Mouse (Mus musculus): ENCODE data around the gene R3hdm4.
"Not testable (repeated sequence)": the region's sequence is repeated elsewhere in the genome, so short reads cannot be mapped to it uniquely, and the experiment has no call there.

Gene R3hdm4

DNA sequence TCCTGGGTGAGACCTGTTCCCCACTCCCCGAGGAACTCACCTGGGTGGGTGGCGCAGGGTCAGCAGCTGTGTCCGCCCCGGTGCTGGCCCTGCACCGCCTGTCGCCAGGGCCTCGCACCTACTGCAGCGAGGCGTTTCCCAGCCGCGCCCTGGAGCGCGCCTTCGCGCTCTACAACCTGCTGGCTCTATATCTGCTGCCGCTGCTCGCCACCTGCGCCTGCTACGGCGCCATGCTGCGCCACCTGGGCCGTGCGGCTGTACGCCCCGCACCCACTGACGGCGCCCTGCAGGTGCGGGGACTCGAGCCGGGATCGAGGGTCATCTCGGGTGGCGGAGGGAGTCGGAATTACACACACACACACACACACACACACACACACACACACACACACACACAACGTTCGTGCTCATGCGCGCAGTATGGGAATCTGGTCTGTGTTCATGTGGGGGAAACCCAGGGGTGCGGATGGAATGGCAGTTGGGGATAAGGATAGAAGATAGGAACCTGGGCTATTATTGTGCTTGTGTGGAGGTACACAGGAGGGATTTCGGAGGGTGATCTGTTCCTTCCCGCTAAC, at the start of gene R3hdm4:
Gene R3hdm4, minus strand, starts transcription at position 251 of the 578 bp plus-strand sequence.
- no peak for DNase-seq (ENCODE audit: low read depth)

DNA sequence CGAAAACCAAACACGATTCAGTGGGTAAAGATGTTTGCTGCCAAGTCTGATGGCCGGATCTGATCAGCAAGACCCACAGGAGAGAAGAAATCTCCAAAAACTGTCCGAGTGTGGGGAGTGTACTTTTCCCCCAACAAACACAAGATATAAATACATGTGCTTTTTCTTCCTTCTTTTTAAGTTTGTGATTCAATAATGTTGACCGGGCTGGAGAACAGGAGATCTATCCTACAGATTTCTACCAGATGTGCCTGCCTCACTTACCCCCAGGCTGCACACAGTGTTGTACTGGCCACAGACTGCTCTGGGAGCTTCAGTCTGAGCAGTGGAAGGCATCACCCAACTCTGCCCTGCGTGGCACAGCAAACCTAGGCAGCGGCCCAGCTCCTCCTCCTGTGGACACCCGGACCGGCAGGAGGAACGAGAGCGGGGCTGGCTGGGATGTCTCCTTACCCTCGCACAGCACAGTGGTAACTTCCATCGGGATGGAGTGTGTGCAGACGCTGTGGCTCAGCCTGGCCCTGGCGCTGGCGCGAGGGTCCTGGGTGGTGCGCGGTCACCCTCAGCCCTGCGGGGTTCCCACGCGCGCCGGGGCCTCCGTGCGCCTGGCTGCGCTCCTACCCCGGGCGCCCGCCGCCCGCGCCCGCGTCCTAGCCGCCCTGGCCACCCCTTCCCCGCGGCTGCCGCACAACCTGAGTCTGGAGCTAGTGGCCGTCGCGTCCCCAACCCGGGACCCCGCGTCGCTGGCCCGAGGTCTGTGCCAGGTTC, 49.6 kb upstream of the R3hdm4 start, which contains the start of gene Grin3b:
Gene Grin3b, plus strand, starts transcription at position 301 of the 768 bp plus-strand sequence.
- DNase-seq (ENCODE audit: low read depth): no peak

DNA sequence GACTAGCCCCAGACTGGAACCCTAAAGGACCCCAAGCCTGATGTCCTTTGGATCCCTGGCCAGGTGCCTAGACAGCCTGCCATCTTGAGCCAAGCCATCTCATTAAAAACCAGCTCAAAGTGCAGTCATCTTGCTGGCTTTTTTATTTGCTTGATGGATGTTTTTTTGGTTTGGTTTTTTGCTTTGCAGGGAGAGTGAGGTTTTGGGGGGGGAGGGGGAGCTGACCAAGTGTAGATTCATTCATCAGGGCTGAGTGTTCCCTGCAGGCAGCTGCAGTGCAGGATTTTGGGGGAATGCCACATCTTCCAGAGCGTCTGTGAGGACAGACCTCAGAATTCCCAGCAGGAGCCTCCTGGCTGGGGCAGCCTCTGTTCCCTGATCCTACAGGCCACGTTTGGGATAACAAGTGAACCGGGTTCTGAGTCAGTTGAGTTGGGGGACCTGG, 48.1 kb upstream of the R3hdm4 start:
- DNase-seq (ENCODE audit: low read depth): no peak

DNA sequence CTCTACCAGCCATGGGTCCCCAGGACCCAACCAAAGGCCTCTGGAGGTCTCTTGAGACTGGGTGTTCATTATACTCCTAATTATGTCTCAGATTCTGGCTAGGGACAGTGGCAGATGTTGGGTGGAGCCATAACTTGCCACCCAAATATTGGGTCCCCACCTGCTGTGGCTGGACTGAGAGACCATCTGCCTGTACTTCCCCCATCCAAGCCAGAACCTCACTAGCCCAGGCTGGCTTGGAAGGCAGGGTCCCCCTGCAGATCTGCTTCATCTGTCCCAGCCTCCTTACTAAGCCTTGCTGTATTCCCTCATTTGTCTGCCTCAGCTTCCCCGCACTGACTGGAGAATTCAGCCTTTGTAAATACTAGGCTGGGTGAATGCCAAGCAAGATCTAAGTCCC, 47.2 kb upstream of the R3hdm4 start:
- DNase-seq (ENCODE audit: low read depth): no peak

DNA sequence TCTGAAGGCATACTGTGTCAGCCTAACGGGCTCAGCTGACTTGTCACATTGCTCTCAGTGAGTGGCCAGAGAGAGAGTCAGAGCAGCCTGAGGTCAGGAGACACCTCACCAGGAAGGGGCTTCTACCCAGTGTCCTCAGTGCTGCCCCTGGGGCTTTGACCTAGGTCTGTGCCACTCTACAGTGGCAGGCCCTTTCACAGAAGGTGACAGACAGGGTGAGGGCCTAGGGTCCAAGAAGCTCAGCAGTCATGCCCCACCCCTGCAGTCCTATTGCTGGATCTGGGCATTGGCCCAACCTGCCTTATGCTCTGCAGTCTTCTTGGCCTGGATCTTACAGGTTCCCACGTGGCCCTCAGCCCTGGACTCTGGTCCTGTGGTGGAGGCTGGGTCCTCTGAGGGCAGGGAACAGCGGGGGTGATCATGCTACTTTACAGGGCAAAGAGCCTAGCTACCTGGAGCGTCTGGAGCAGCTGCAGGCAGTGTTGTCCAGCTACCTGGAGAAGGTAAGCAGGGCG, 45.9 kb upstream of the R3hdm4 start:
- no peak for DNase-seq (ENCODE audit: low read depth)

DNA sequence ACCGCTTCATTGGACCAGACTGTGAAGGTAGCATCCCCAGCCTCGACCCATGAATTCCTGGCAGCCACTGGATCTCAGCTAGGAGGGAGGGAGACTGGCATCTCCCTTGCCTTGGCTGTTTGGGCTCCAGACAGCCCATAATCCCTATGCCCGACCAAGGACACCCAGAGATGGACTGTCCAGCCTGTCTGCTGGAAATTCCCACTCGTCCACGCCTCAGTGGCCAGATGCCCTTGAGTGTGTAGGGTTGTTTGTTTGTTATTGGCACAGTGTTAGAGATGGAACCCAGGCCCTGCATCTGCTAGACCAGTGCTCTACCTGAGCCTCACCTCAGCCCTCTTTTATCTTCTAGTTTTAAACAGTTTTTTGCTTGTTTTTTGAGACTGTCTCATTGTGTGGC, 44.3 kb upstream of the R3hdm4 start:
- DNase-seq (ENCODE audit: low read depth): no peak

DNA sequence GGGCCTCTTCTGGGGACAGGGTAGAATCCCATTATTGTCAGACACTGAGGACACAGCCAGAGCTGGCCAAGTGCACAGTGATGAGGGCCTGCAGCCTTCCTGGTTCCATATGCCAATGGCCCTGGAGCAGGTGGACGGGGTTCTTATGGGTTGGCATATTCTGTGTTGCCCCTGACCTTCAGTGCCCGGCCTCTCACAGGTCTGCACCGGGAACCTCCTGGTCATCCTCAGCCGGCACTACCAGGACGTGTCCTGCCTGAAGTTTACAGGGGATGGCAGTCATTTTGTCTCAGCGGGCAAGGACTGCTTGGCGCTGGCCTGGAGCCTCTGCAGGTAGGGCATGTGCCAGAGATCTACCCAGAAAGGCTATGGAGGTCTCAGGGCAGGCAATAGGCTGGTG, 43.7 kb upstream of the R3hdm4 start:
- DNase-seq (ENCODE audit: low read depth): no peak

- no peak for DNase-seq (ENCODE audit: low read depth)
Measured at GRCm38 (mm10) chr10:79960671-79961294, 39.8 kb upstream of the R3hdm4 start.

DNA sequence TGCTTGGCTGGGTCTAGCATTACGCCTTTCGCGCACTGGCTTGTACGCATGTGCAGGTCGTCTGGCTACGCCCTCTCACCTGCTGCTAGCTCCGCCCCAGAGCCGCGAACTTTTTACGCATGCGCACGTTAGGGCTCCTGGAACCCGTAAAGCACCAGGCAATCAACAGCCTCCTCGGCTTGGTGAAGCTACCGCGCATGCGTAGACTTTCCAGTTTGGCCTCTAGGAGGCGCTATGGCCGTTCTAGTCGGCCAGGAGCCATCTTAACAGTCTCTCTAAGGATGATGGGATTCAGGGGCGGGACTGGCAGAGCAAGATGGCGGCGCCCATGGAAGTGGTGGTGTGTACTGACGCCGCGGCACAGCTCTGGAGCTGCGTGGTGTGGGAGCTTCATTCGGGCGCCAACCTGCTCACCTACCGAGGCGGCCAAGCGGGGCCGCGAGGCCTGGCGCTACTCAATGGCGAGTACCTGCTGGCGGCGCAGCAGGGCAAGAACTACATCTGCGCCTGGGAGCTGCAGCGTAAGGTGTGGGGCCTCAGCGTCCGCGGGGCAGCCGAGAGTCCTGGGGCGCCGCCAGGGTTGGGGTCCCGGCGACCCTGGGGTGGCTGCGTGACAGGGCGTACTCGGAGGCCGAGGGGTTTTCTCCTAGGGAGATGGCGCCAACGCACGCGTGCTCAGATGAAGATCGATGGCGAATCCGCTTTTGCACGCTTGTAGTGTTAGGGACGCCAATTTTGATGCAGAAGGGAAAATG, 39.0 kb upstream of the R3hdm4 start, which contains the start of gene Wdr18:
Gene Wdr18, plus strand, starts transcription at position 306 of the 755 bp plus-strand sequence.
- DNase-seq (ENCODE audit: low read depth): peak; percentile 100

GRCm38 (mm10) chr10:79959412-79959811, 38.4 kb upstream of the R3hdm4 start:
- DNase-seq (ENCODE audit: low read depth): not testable (repeated sequence)

DNA sequence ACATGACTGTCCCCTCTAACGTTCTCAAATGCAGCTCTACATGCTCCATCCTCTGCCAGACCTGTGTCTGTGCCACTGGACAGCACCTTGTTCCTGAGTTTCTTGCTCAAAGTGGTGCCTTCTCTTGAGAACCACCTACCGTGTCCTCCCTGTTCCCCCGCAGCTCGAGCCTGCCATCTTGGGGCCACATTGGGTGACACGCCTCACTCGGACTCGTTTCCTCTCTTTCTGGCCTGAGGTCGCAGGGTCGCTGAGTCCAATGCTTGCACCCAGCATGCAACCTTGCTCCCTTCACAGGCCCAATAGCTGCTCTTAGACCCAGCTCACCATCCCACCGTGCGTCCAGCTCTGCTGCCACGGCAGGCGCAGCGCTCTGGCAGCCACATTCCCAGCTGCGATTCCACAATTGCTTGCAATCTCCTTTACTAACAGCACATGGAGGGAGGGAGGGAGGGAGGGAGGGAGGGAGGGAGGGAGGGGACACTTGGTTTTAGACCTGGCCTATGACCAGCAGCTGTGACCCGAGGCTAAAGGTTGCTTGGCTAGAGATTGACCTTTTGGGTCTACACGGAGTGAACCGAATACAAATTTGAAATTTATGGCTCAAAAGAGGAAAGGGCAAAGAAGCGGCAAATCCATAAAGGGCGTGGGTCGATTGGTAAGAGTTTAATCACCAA, 37.3 kb upstream of the R3hdm4 start:
- peak; percentile 79 for DNase-seq (ENCODE audit: low read depth)

- no peak for DNase-seq (ENCODE audit: low read depth)
Measured at GRCm38 (mm10) chr10:79956643-79957154, 35.7 kb upstream of the R3hdm4 start.

GRCm38 (mm10) chr10:79955691-79956090, 34.7 kb upstream of the R3hdm4 start:
- no peak for DNase-seq (ENCODE audit: low read depth)

DNA sequence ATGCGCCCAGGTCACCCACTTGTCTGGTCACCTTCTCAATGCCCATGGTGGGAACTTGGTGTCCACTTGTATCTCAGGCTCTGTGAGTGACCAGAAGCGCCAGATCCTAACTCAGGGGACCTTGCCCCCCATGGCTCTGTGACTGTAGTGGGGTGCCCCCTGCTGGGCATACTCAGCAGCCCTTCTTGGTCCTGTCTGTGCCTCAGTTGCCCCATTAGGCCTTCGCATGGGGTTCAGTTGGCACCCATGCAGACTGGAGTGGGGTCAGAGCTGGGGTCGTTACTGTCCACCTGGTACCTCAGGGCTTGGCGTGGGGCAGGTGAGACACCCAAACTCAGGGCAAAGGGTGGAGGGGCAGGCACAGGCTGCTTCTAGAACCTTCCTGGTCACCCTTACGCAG, 32.9 kb upstream of the R3hdm4 start:
- no peak for DNase-seq (ENCODE audit: low read depth)

GRCm38 (mm10) chr10:79950661-79951060, 29.7 kb upstream of the R3hdm4 start:
- no peak for DNase-seq (ENCODE audit: low read depth)

- no peak for DNase-seq (ENCODE audit: low read depth)
Measured at GRCm38 (mm10) chr10:79949873-79950272, 28.9 kb upstream of the R3hdm4 start.

GRCm38 (mm10) chr10:79947502-79947901, 26.5 kb upstream of the R3hdm4 start:
- DNase-seq (ENCODE audit: low read depth): no peak

DNA sequence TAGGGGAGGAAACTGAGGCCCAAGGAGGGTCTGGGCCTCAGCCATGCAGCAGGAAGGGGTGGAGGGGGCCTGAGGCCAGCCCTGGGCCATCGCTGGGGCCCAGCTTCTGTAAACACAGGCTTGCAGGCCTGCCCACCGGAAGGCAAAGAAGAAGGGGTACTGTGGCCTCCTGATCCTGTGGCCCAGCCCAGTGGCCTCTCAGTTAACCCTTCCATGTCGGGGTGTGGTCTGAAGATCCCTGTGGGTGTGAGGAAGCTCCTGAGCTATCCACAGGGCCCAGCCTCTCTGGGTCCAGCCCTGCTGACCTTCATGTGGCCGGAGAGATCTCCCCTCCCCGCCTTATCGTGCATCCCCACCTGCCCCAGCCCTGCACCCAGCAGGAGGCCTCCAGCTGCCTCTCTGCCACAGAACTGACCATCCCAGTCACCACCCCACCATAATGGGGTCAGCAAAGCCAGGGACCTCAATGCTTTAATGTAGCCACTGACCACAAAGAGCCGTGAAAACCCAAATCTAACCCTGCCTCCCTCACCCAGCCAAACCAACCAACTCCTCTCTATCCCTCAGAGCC, 25.8 kb upstream of the R3hdm4 start:
- no peak for DNase-seq (ENCODE audit: low read depth)

GRCm38 (mm10) chr10:79945507-79946234, 24.7 kb upstream of the R3hdm4 start:
- no peak for DNase-seq (ENCODE audit: low read depth)

DNA sequence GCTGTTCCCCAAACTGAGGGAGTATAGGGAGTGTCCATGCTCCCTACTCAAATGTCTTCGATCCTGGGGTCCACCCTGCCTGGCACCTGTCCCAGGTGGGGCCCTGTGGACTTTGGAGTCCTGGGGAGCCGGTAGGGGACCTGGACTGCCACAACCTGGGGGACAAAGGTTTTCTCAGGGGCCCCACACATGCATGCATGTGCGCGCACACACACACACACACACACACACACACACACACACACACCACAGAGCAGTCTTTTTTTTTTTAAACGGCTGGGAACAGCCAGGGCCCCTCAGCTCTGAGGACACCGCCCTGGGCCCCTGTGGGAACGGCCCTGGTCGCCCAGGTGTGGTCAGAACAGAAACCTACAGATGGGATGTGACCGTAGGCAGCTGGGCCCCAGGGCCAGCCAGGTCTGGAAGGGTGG, 22.5 kb upstream of the R3hdm4 start:
- no peak for DNase-seq (ENCODE audit: low read depth)

All from c-Kit-positive CD71-negative TER-119-negative erythroid progenitor cells, embryonic 14.5 days (primary cell).